Mouse (Mus musculus) A20 (cell line): ENCODE data around the gene Serpinb1b.

Experiments
- DNase-seq: peaks from one replicate; pipeline ENCODE4 v3.0.0-alpha.2; 2011; ENCODE audit warnings: low read depth, low spot score

Gene Serpinb1b

DNA sequence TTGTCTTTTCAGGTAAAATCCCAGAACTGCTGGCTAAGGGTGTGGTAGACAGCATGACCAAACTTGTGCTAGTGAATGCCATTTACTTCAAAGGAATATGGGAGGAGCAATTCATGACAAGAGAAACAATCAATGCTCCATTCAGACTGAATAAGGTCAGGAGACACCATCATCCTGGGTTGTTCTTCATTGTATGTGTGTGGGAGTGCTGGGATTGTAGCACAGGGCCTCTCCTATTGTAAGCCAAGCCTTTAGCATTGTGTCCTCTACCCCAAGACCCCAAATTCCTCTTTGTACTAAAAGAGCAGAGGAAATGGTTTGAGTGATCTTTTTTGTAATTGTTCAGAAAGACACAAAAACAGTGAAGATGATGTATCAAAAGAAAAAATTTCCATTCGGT lies 12.9 kb downstream of the Serpinb1b start:
- no peak for DNase-seq

DNA sequence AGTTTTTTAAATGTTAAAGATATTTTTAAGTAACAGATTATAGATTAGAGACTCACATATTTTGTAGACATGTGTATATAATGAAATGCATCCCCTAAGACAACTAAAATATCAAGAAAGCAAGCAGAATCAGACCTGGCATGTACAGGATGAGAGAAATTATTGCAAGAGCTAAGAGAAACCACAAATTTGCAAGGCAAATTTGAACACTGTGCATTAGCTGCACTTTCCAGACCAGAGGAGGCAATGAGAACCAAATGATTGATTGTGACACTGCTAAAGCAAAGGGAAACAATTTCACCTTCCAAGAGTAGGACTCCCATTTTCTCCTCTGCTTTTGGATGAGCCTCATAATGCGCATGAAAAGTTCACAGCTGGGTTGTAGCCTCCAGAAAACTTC lies 17.2 kb downstream of the Serpinb1b start:
- DNase-seq, result no peak

DNA sequence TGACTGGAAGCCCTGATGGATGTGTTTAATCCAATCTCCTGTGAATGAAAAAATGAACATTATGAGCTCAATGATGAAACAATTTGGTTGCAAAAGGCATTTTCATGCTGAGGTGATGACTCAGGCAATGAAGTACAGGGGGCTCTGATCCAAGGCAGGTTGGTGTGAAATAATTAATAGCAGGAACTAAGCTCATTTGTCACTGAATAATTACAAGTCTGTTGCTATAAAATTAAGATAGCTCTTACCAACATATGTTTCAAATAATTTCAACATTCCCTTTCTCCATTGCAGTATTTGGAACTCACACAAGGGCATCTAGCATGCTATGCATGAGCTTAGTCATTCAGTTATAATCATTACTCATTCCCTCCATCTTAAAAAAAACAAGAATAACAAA lies 27.3 kb downstream of the Serpinb1b start:
- no peak for DNase-seq

DNA sequence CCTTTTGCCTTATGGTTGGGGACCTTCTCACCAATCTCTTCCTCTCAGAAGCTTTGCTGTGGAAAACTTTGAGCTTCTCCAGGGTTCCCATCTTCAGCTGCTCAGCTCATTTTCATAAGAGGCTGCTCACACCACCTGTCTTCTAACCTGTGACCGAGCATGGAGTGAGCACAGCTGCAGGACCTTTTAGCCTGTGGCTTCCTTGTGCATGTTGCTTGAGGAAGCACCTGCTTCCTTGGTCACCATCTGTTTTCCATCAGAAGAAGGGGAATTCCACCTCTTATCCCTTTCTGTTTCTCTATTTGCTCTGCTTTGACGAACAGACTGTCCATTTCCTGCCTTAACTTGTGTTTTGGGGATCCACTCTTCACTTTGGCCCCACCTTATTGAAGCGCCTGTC lies 34.7 kb downstream of the Serpinb1b start:
- peak; percentile 82 for DNase-seq

DNA sequence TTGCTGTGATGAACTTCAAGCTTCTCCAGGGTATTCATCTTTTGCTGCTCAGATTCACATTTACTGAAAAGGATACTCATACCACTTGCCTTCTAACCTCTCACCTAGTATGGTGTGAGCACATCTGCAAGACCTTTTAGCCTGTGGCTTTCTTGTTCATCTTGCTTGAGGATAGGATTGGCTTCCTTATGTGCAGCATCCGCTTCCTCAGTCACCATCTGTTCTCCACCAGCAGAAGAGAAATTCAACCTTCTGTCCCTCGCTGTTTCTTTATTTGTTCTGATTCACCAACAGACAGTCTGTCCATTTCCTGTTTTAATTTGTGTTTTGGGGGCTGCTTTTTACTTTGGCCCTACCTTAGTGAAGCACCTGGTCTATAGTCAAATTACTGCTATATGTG lies 59.3 kb downstream of the Serpinb1b start:
- DNase-seq, result peak; percentile 86

DNA sequence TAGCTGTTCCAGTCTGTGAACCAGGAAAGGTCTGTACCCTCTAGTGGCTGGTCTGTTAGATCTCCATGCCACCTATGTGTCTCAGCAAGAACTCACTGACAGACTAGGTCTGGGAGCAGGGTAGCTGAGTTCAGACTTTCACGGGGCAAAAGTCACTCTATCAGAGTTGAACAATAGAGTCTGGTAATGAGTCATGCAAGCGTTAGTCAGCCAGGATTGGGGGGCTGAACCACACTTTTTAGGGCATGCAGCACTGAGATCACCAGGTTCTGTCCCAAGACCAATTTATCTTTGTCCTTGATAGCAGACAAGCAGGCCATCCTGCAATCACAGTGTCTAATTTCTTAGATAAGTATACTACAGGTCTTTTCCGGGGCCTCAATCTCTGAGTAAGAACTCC lies 63.1 kb downstream of the Serpinb1b start:
- no peak for DNase-seq
